Mouse (Mus musculus): ENCODE results near the gene Nabp2. TPM values are rescaled to one million over a fixed set of nuclear protein-coding genes. Genes with fewer than 3 reads are reported as not detected.
A peak's percentile ranks its signal among the peaks of the same experiment; 100 is the strongest.

Nabp2 gene
- polyA plus RNA-seq, 1 experiment from 2014 or later, result 33.8 TPM

DNA sequence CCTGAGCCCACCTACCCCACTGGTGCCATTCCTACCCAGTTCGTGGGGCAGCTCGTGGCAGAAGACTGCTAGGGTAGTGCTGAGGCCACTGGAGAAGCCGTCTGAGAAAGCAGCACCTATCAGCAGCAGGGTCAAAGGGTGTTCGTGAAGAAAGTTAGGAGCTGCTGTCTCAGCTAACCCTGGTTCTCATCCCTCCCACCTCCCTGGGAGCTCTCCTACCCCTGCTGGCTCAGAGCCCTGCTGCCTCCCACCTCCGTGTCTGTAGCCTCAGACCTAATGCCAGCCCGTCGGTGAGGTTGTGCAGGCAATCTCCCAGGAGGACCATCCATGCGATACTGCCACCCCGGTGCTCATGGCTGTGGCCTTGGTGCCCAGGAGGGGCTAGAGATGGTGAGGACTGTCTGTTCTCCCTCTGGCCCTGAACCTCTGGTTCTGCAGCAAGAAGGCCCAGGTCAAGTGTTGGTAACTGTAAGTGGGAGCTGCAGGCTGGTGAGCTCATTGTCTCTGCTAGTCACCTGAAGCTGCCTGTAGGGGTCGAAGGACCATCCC is 14.5 kb downstream of the Nabp2 start:
- 68% methylated on average over 10 of the region's 10 CpGs for WGBS (ENCODE audit: insufficient replicate concordance)
- Histone ChIP-seq H3K27ac (ENCODE audit: low read depth) (peak overlapping the region; percentile 53; the same call in 1 of the 2 replicates), H3K9ac (replicated peaks) (no peak overlapping the region), H3K9me3 (ENCODE audit: low read length) (no peaks in the 10 kb centered on the region), H3K36me3 (replicated peaks; ENCODE audit: insufficient read depth, low read length) (peaks cover 7% of the 10 kb centered on the region), H3K27me3 (ENCODE audit: insufficient read depth, low read length) (no peaks in the 10 kb centered on the region), H3K4me1 (ENCODE audit: insufficient read depth) (peaks cover 15% of the 10 kb centered on the region; the same call in 1 of the 2 replicates), H3K4me3 (ENCODE audit: low read depth, low read length) (no peak overlapping the region), H3K4me2 (ENCODE audit: low read depth, low read length) (no peak overlapping the region)
- ATAC-seq (no peak), DNase-seq (no peak)
- no peak for TF ChIP-seq CTCF (IDR thresholded peaks at IDR 0.05; ENCODE audit: low read depth)
- no peak for TF ChIP-seq EP300 (IDR thresholded peaks at IDR 0.05; ENCODE audit: low read depth)

DNA sequence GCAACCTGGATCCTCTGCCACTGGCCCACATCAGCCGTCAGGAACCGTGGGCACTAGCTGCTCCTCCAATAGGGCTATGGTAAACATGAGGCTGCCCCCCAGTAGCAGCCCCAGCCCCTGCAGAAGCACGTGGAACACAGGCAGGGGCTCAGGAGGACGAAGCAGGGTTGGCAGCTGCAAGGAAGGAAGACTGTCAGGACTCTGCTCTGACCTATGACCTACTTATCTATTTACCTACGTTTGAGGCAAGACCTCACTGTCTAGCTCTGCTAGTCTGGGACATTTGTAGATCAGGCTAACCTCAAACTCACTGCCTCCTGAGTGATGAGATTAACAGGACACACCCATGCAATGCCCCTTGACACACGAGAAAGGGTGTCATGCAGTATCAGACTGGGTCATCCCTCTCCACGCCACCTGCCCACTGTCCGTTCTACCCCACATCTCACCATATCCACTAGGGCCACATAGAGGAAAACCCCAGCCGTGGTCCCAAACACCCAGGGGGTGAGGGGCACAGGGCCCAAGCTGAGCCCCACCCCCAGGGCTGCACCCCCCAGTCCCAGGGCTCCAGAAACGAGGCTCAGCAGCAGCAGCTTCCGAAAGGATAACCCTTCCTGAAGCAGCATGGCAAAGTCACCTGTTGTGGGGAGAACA is 15.1 kb downstream of the Nabp2 start:
- H3K4me1 ChIP-seq (ENCODE audit: insufficient read depth), result peaks cover 15% of the 10 kb centered on the region; the same call in 1 of the 2 replicates
- ATAC-seq (peak; percentile 73), DNase-seq (no peak)
- no peaks in the 10 kb centered on the region for H3K9me3 ChIP-seq (ENCODE audit: low read length)
- 58% methylated on average over 11 of the region's 11 CpGs for WGBS (ENCODE audit: insufficient replicate concordance)
- no peak overlapping the region for H3K4me3 ChIP-seq (ENCODE audit: low read depth, low read length)
- peaks cover 9% of the 10 kb centered on the region for H3K36me3 ChIP-seq (replicated peaks; ENCODE audit: insufficient read depth, low read length)
- H3K27ac ChIP-seq (ENCODE audit: low read depth), result peak overlapping the region; percentile 53; the same call in 1 of the 2 replicates
- no peak overlapping the region for H3K9ac ChIP-seq (replicated peaks)
- no peak overlapping the region for H3K4me2 ChIP-seq (ENCODE audit: low read depth, low read length)
- TF ChIP-seq EP300 (IDR thresholded peaks at IDR 0.05; ENCODE audit: low read depth) (no peak), CTCF (IDR thresholded peaks at IDR 0.05; ENCODE audit: low read depth) (no peak)
- H3K27me3 ChIP-seq (ENCODE audit: insufficient read depth, low read length), result no peaks in the 10 kb centered on the region

DNA sequence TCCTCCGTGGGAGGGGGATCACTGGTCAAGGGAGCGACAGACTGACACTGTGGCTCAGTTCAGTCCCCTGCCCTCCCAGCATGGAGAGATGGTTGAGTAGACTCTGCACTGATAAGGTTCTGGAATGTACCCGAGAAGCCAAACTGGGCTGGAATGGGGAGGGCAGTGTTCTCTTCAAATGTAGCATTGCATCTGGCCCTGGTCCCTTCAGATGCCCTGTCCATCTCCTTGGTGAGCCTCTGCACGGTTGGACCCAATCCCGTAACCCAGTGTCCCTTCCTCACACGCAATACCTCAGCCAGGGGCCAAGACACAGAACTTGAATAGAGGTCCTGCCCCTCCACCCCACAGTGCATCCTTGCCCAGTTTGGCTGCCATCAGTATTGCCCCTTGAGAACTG is 19.4 kb downstream of the Nabp2 start:
- WGBS (ENCODE audit: insufficient replicate concordance), result 74% methylated on average over 6 of the region's 6 CpGs
- H3K4me3 ChIP-seq (ENCODE audit: low read depth, low read length), result no peak overlapping the region
- H3K36me3 ChIP-seq (replicated peaks; ENCODE audit: insufficient read depth, low read length), result peaks cover 50% of the 10 kb centered on the region
- ATAC-seq (no peak), DNase-seq (no peak)
- no peak overlapping the region for H3K9ac ChIP-seq (replicated peaks)
- H3K4me1 ChIP-seq (ENCODE audit: insufficient read depth), result peaks cover 13% of the 10 kb centered on the region; the same call in 1 of the 2 replicates
- H3K9me3 ChIP-seq (ENCODE audit: low read length), result no peaks in the 10 kb centered on the region
- H3K27me3 ChIP-seq (ENCODE audit: insufficient read depth, low read length), result no peaks in the 10 kb centered on the region
- no peak overlapping the region for H3K27ac ChIP-seq (ENCODE audit: low read depth)
- H3K4me2 ChIP-seq (ENCODE audit: low read depth, low read length), result no peak overlapping the region
- TF ChIP-seq CTCF (IDR thresholded peaks at IDR 0.05; ENCODE audit: low read depth) (no peak), EP300 (IDR thresholded peaks at IDR 0.05; ENCODE audit: low read depth) (no peak)

DNA sequence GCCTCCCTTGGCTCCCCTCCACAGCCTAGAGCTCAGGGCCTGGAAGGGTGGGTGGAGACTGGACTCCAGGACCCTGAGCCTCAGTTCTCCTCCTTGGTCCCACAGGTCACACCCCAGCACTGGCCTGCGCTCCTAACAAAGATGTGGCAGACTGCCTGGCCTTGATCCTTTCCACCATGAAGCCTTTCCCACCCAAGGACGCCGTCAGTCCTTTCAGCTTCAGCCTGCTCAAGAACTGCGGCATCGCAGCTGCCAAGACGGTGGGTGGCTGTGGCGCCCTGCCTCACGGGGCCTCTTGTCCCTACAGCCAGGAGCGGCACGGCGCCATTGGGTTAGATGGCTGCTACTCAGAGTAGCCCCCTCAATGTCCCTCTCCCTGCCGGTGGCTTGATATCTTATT is 20.9 kb downstream of the Nabp2 start:
- Histone ChIP-seq H3K9me3 (ENCODE audit: low read length) (no peaks in the 10 kb centered on the region), H3K4me3 (ENCODE audit: low read depth, low read length) (no peak overlapping the region), H3K27ac (ENCODE audit: low read depth) (no peak overlapping the region), H3K4me2 (ENCODE audit: low read depth, low read length) (no peak overlapping the region), H3K36me3 (replicated peaks; ENCODE audit: insufficient read depth, low read length) (peaks cover 64% of the 10 kb centered on the region), H3K4me1 (ENCODE audit: insufficient read depth) (peaks cover under 1% of the 10 kb centered on the region; the same call in 1 of the 2 replicates), H3K27me3 (ENCODE audit: insufficient read depth, low read length) (no peaks in the 10 kb centered on the region), H3K9ac (replicated peaks) (no peak overlapping the region)
- 92% methylated on average over 12 of the region's 12 CpGs for WGBS (ENCODE audit: insufficient replicate concordance)
- DNase-seq (no peak), ATAC-seq (no peak)
- TF ChIP-seq EP300 (IDR thresholded peaks at IDR 0.05; ENCODE audit: low read depth) (no peak), CTCF (IDR thresholded peaks at IDR 0.05; ENCODE audit: low read depth) (no peak)

DNA sequence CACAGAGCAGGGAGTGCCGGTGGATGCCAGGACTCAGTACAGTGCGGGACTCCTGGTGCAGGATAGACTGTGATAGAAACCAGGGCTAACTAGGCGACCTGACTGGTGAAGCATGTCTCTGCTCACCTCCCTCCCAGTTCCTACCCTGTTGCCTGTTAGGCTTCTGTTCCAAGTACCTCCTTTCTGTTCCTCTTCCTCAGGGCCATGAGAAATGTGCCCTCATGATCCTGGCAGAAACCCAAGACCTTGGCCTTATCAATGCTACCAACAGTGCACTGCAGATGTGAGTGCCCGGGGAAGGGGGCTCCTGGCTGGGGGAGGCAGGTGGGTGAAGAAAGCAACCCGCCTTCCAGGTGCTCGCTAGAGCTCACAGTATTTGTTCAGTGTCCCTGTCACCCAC is 21.7 kb downstream of the Nabp2 start:
- no peak for DNase-seq
- Histone ChIP-seq H3K4me2 (ENCODE audit: low read depth, low read length) (no peak overlapping the region), H3K36me3 (replicated peaks; ENCODE audit: insufficient read depth, low read length) (peaks cover 71% of the 10 kb centered on the region), H3K9me3 (ENCODE audit: low read length) (no peaks in the 10 kb centered on the region), H3K4me3 (ENCODE audit: low read depth, low read length) (no peak overlapping the region), H3K9ac (replicated peaks) (no peak overlapping the region; the same call in 1 of the 2 replicates), H3K27me3 (ENCODE audit: insufficient read depth, low read length) (no peaks in the 10 kb centered on the region), H3K27ac (ENCODE audit: low read depth) (no peak overlapping the region), H3K4me1 (ENCODE audit: insufficient read depth) (no peaks in the 10 kb centered on the region)
- WGBS (ENCODE audit: insufficient replicate concordance), result 74% methylated on average over 6 of the region's 6 CpGs
- ATAC-seq, result peak; percentile 31; the same call in 1 of the 2 replicates
- TF ChIP-seq EP300 (IDR thresholded peaks at IDR 0.05; ENCODE audit: low read depth) (no peak), CTCF (IDR thresholded peaks at IDR 0.05; ENCODE audit: low read depth) (no peak)

DNA sequence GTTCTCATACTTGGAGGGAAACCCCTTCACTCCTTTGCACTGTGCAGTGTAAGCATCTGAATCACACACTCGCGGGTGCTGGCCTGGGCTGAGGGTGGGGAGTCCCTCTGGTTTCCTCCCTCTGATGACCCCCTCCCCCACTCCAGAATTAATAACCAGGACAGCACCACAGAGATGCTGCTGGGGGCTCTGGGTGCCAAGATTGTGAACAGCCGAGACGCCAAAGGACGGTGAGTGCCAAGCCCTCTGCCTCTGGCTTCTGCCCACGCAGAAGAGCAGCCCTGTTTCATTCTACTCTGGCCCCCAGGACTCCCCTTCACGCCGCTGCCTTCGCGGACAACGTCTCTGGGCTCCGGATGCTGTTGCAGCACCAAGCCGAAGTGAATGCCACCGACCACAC is 22.4 kb downstream of the Nabp2 start:
- Histone ChIP-seq H3K4me2 (ENCODE audit: low read depth, low read length) (no peak overlapping the region), H3K27ac (ENCODE audit: low read depth) (no peak overlapping the region), H3K27me3 (ENCODE audit: insufficient read depth, low read length) (no peaks in the 10 kb centered on the region), H3K9ac (replicated peaks) (no peak overlapping the region), H3K36me3 (replicated peaks; ENCODE audit: insufficient read depth, low read length) (peaks cover 77% of the 10 kb centered on the region), H3K4me1 (ENCODE audit: insufficient read depth) (no peaks in the 10 kb centered on the region), H3K9me3 (ENCODE audit: low read length) (no peaks in the 10 kb centered on the region), H3K4me3 (ENCODE audit: low read depth, low read length) (no peak overlapping the region)
- WGBS (ENCODE audit: insufficient replicate concordance), result 91% methylated on average over 14 of the region's 14 CpGs
- ATAC-seq (no peak), DNase-seq (no peak)
- no peak for TF ChIP-seq CTCF (IDR thresholded peaks at IDR 0.05; ENCODE audit: low read depth)
- TF ChIP-seq EP300 (IDR thresholded peaks at IDR 0.05; ENCODE audit: low read depth), result no peak

All from liver, postnatal 0 days (tissue).